Mouse (Mus musculus): Measurements from ENCODE around the gene Arhgef18.

Gene Arhgef18

GRCm38 (mm10) chr8:3493845-3494208 lies 101.0 kb downstream of the Arhgef18 start:
- Histone ChIP-seq H3K36me3 (ENCODE audit: control insufficient read depth, insufficient read depth, low read length, poor library complexity, severe bottlenecking) (no peaks in the 10 kb centered on the region), H3K27me3 (ENCODE audit: control insufficient read depth, insufficient read depth, low read length, poor library complexity, severe bottlenecking) (no peaks in the 10 kb centered on the region)
- no peak for DNase-seq (ENCODE audit: low read depth, low spot score)

GRCm38 (mm10) chr8:3495578-3496427 lies 103.0 kb downstream of the Arhgef18 start:
- H3K27me3 ChIP-seq (ENCODE audit: control insufficient read depth, insufficient read depth, low read length, poor library complexity, severe bottlenecking), result no peaks in the 10 kb centered on the region
- DNase-seq (ENCODE audit: low read depth, low spot score), result no peak
- H3K36me3 ChIP-seq (ENCODE audit: control insufficient read depth, insufficient read depth, low read length, poor library complexity, severe bottlenecking), result no peaks in the 10 kb centered on the region

GRCm38 (mm10) chr8:3496428-3496748 lies 103.6 kb downstream of the Arhgef18 start:
- no peak for DNase-seq (ENCODE audit: low read depth, low spot score)
- H3K27me3 ChIP-seq (ENCODE audit: control insufficient read depth, insufficient read depth, low read length, poor library complexity, severe bottlenecking), result no peaks in the 10 kb centered on the region
- H3K36me3 ChIP-seq (ENCODE audit: control insufficient read depth, insufficient read depth, low read length, poor library complexity, severe bottlenecking), result no peaks in the 10 kb centered on the region

- DNase-seq (ENCODE audit: low read depth, low spot score), result no peak
- Histone ChIP-seq H3K27me3 (ENCODE audit: control insufficient read depth, insufficient read depth, low read length, poor library complexity, severe bottlenecking) (no peaks in the 10 kb centered on the region), H3K36me3 (ENCODE audit: control insufficient read depth, insufficient read depth, low read length, poor library complexity, severe bottlenecking) (no peaks in the 10 kb centered on the region)
Measured at GRCm38 (mm10) chr8:3498583-3498982, 105.8 kb downstream of the Arhgef18 start.

- H3K27me3 ChIP-seq (ENCODE audit: control insufficient read depth, insufficient read depth, low read length, poor library complexity, severe bottlenecking), result no peaks in the 10 kb centered on the region
- no peak for DNase-seq (ENCODE audit: low read depth, low spot score)
- H3K36me3 ChIP-seq (ENCODE audit: control insufficient read depth, insufficient read depth, low read length, poor library complexity, severe bottlenecking), result no peaks in the 10 kb centered on the region
Measured at GRCm38 (mm10) chr8:3499751-3500150, 106.9 kb downstream of the Arhgef18 start.

DNA sequence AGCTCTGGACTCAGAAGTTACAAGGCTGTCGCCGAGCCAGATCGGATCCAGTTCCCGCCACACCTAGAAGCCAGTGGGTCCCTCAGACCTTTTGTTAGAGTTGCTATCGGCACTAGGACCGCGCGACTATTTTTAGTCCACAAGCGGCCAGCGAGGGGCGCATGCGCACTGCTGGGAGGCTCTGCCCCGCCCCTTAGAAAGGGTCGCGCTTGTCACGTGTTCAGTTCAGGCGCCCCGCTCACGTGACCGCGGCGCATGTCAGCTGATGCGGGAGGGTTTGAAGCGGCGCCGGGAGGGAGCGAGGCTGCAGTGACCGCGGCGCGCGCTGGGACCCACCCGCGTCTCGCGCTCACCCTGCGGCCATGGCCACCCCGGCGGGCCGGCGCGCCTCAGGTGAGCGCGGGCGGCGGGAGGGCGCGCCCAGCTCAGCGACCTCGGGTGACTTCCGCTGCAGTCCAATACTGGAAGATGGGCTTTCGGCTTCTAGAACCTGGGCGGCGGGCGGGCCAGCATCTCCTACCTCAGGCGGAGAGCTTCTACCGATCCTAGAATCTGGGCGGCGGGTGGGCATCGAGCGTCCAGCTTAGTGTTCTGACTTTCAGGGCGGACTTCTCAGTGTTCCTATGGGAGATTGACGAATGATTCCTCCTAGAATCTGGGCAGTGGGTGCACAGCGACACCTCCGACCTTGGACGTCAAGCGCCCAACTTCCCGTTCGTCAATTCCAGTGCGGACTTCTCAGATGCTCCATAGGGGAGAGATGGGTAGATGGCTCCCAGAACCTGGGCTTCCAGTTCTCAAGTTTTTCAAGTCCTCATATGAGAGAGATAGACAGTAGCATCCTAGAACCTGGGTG lies 107.7 kb downstream of the Arhgef18 start, which contains the start of gene Mcoln1:
Gene Mcoln1, plus strand, starts transcription at position 223 of the 856 bp plus-strand sequence.
- no peaks in the 10 kb centered on the region for H3K36me3 ChIP-seq (ENCODE audit: control insufficient read depth, insufficient read depth, low read length, poor library complexity, severe bottlenecking)
- no peaks in the 10 kb centered on the region for H3K27me3 ChIP-seq (ENCODE audit: control insufficient read depth, insufficient read depth, low read length, poor library complexity, severe bottlenecking)
- DNase-seq (ENCODE audit: low read depth, low spot score), result peak; percentile 98

GRCm38 (mm10) chr8:3502217-3502616 lies 109.4 kb downstream of the Arhgef18 start:
- H3K36me3 ChIP-seq (ENCODE audit: control insufficient read depth, insufficient read depth, low read length, poor library complexity, severe bottlenecking), result peaks cover 4% of the 10 kb centered on the region; the same call in 1 of the 2 replicates
- H3K27me3 ChIP-seq (ENCODE audit: control insufficient read depth, insufficient read depth, low read length, poor library complexity, severe bottlenecking), result no peaks in the 10 kb centered on the region
- DNase-seq (ENCODE audit: low read depth, low spot score), result no peak

Measured in splenic B cell, adult 2 months (primary cell).